Mouse (Mus musculus): ENCODE data around the gene Atp13a2.
A peak's percentile ranks its signal among the peaks of the same experiment; 100 is the strongest.

The Atp13a2 gene

DNA sequence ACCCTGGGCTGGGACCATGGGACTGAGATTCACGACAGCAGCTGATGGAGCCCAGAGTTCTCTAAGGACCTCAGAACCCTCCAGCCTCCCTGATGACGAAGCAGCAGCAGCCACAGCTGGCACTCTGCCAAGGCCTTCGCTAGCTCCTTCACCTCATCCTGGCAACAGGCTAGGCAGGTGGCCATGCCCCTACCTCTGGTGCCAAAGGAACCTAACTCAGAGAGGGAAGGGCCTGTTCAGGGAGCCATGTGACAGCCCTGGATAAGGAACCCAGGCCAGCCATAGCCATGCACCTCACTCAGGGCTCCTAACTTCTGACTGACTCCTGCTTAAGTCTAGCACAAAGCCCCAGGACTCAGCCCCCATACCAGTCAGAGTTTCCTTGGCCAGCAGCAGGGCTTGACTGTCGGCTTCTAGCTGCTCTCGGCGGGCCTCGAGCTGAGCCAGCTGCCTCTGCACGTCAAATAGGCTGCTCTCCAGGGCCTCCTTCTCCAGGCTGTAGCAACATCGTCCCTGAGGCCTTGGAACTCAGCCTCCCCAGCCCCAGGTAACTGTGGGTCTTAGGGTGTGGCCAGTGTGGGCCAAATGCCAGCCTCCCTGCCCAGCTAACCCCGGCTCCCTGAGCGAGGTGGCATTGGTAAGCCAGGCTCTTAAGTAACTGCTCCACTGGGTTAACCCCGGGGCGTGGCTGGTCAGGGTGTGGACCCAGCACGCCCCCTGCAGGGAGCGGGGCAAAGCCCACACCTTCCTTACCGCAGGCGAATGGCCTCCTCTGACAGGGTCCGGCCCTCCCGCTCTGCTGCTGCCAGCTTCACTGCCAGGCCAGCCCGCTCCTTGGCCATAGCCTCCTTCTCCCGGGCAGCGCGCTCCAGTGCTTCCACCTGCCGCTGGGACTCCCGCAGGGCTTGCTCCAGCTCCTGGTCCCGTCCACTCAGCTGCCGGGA is 47.2 kb downstream of the Atp13a2 start:
- DNase-seq (ENCODE audit: extremely low read depth, low read depth), result no peak

- no peak for DNase-seq (ENCODE audit: extremely low read depth, low read depth)
These were observed 54.4 kb downstream of the Atp13a2 start for GRCm38 (mm10) chr4:141041117-141041516.

GRCm38 (mm10) chr4:141044816-141045215 is 58.1 kb downstream of the Atp13a2 start:
- peak; percentile 29 for DNase-seq (ENCODE audit: extremely low read depth, low read depth)

- DNase-seq (ENCODE audit: extremely low read depth, low read depth), result no peak
These were observed 62.3 kb downstream of the Atp13a2 start for GRCm38 (mm10) chr4:141048810-141049475.

DNA sequence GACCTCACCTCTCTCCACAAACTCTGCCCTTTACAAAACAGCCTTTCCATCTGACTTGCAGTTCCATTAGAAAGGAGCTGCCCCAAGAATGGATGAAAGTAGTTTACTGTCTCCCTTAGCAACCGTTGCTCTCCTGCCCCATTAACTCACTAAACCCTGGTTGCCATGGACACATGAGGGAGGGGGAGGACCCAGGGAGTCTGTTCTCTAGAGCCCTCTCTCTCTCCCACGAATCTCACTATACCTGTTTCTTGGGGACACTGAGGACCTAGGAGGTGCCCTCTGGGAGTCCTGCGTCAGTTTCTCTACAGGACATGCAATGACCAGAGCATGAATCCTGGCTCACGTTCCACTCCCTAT is 62.8 kb downstream of the Atp13a2 start:
- no peak for DNase-seq (ENCODE audit: extremely low read depth, low read depth)

DNA sequence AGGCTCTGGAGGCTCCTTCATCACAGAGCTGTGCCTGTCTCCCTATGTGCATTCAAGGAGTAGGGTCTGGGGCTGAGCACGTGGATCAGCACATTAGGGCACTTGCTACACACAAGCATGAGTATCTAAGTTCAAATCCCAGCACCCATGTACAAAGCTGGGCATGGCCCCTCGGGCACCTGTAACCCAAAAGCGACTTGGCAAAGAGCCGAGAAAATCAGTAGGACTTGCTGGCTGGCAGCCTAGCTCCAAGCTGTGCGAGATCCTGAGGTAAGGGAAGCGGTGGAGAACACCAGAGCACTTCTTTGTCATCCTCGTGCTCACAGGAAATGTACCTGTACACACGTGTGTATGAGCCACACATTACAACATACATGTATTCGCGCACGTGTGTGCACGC is 65.8 kb downstream of the Atp13a2 start:
- DNase-seq (ENCODE audit: extremely low read depth, low read depth), result no peak

- no peak for DNase-seq (ENCODE audit: extremely low read depth, low read depth)
These were observed 66.5 kb downstream of the Atp13a2 start for GRCm38 (mm10) chr4:141053138-141053537.

- no peak for DNase-seq (ENCODE audit: extremely low read depth, low read depth)
These were observed 67.0 kb downstream of the Atp13a2 start for GRCm38 (mm10) chr4:141053568-141054161.
